Mouse (Mus musculus): ENCODE data around the gene Serhl. TPM values are rescaled to one million over a fixed set of nuclear protein-coding genes. Genes with fewer than 3 reads are reported as not detected.

Gene Serhl
- polyA plus RNA-seq, 1 experiment = 16.5 TPM

DNA sequence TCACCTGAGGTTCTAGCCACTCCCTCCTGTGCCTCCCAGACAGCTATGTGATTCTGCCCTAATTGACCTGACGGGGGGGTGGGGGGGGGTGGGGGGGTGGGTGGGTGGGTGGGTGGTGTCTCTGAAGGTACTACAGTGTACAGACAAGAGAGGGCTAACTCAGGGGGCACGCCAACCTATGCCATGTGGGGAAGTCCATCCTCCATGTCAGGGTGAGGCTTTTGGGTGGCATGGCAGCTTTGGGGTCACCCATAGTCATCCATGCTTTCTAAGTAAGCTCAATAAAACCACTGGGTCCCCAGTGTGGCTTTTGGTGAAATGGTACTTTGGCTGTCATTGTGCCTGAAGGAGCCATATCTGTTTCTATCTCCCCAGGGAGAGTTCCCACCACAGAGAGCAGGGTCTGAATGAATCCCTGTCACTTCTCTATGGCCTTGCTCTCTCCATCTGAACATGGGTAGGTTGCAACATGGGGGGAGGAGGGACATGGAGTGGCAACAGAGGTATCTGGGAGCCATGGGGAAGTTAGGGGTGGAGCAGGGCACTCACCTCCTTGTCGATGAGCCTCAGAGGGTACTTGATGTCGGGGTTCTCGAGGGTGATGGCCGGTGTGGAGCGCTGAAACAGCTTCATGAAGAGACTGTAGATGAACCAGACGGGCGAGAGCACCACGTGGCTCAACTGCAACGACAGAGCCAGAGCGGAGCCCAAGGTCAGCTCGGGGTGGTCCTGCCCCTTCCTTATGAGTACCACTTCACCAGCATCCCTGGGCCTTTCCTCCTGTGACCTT is 76.4 kb downstream of the Serhl start:
- no peak overlapping the region for H3K27ac ChIP-seq (ENCODE audit: insufficient read depth, low read length)
- WGBS = 94% methylated on average over 13 of the region's 13 CpGs
- H3K27me3 ChIP-seq (ENCODE audit: control insufficient read depth, insufficient read depth, low read length) = no peaks in the 10 kb centered on the region
- no peak for TF ChIP-seq CTCF (IDR thresholded peaks at IDR 0.05; ENCODE audit: borderline replicate concordance, insufficient read depth, low read depth, low read length)
- no peak for TF ChIP-seq POLR2A (IDR thresholded peaks at IDR 0.05; ENCODE audit: borderline replicate concordance, insufficient read depth, low read length)
- H3K4me3 ChIP-seq (replicated peaks; ENCODE audit: insufficient read depth, low read depth, low read length) = no peak overlapping the region
- no peak for DNase-seq
- H3K4me1 ChIP-seq (ENCODE audit: control insufficient read depth, insufficient read depth, low read length) = peaks cover 30% of the 10 kb centered on the region

Other genes starting within 250 kb of the Serhl start
- 25.0 and 25.8 TPM in 2 replicates for gene Tcf20, start 101.6 kb upstream of the Serhl start, polyA plus RNA-seq (2012; rRNA removed)
- 0.67 and 0.80 TPM in 2 replicates for gene Nfam1, start 56.2 kb upstream of the Serhl start, polyA plus RNA-seq (2012; rRNA removed)
- 109 and 114 TPM in 2 replicates for gene Rrp7a, start 33.3 kb downstream of the Serhl start, polyA plus RNA-seq (2012; rRNA removed)
- gene Poldip3, start 59.9 kb downstream of the Serhl start, polyA plus RNA-seq (2012; rRNA removed) = 73.3 and 74.1 TPM in 2 replicates
- 63.5 and 68.6 TPM in 2 replicates for gene Cyb5r3, start 83.1 kb downstream of the Serhl start, polyA plus RNA-seq (2012; rRNA removed)
- gene A4galt, start 162.3 kb downstream of the Serhl start, polyA plus RNA-seq (2012; rRNA removed) = 3.7 and 5.0 TPM in 2 replicates